Mouse (Mus musculus) small intestine, adult 2 months (tissue): ENCODE measurements at regions not wholly inside any gene's neighbourhood (a gene's known extent, or its start where the extent isn't known, plus 50 kb on each side); places are given as distances from the start of the nearest gene placed in this dataset.

Experiments used
- CTCF ChIP-seq: fragments of 200-500 bp; IDR thresholded peaks from 2 replicates; pipeline ENCODE4 v1.5.1; 2012; ENCODE audit warnings: low read depth, mild to moderate bottlenecking, control low read depth, inconsistent platforms, low read length, moderate library complexity, mixed read lengths; ENCODE audit not compliant: insufficient replicate concordance, insufficient read length; ENCODE audit errors: extremely low read depth
- POLR2A ChIP-seq: fragments of 200-500 bp; IDR thresholded peaks from 2 replicates; pipeline ENCODE4 v1.6.1; 2012; ENCODE audit warnings: low read depth, mild to moderate bottlenecking, control low read depth, inconsistent platforms, low read length, moderate library complexity

- TF ChIP-seq POLR2A (no peak), CTCF (no peak)
Observed at GRCm38 (mm10) chr8:30797341-30797740, 2631.2 kb upstream of the 5930422O12Rik start.
